Mouse (Mus musculus) forebrain, embryonic 14.5 days (tissue): ENCODE data around the gene Rgmb. TPM values are rescaled to one million over a fixed set of nuclear protein-coding genes. Genes with fewer than 3 reads are reported as not detected.

Source experiments
- ATAC-seq: fragments of 200-750 bp; cut with Nextera tagmentation; 2 replicates; pipeline ENCODE4 v1.8.0; 2017; ENCODE audit warnings: mild to moderate bottlenecking, moderate library complexity
- DNase-seq: peaks from one replicate; pipeline ENCODE4 v3.0.0-alpha.2; 2015; ENCODE audit warnings: low spot score
- H3K27ac ChIP-seq: fragments of 300-500 bp; sonication (generic); 2 replicates; pipeline ENCODE4 v1.5.1; 2014; ENCODE audit warnings: low read depth, mild to moderate bottlenecking, control low read depth, low read length, moderate library complexity
- H3K27me3 ChIP-seq: fragments of 300-500 bp; sonication (generic); replicated peaks from 2 replicates; pipeline ENCODE4 v1.6.1; 2014; ENCODE audit warnings: low read length, control low read depth, mixed read lengths; ENCODE audit not compliant: control insufficient read depth, insufficient read depth
- H3K36me3 ChIP-seq: fragments of 300-500 bp; sonication (generic); 2 replicates; pipeline ENCODE4 v1.6.1; 2014; ENCODE audit warnings: low read length, control low read depth; ENCODE audit not compliant: control insufficient read depth, insufficient read depth
- H3K4me1 ChIP-seq: fragments of 300-500 bp; sonication (generic); 2 replicates; pipeline ENCODE4 v1.6.1; 2014; ENCODE audit warnings: antibody characterized with exemption, low read length, control low read depth; ENCODE audit not compliant: control insufficient read depth, insufficient read depth
- H3K4me2 ChIP-seq: fragments of 300-500 bp; sonication (generic); 2 replicates; pipeline ENCODE4 v1.6.1; 2014; ENCODE audit warnings: mild to moderate bottlenecking, control low read depth, low read length
- H3K4me3 ChIP-seq: fragments of 300-500 bp; sonication (generic); 2 replicates; pipeline ENCODE4 v1.5.1; 2014; ENCODE audit warnings: low read depth, low read length, control low read depth
- H3K9ac ChIP-seq: fragments of 300-500 bp; sonication (generic); 2 replicates; pipeline ENCODE4 v1.6.1; 2014; ENCODE audit warnings: mild to moderate bottlenecking, low read length, control low read depth, moderate library complexity
- H3K9me3 ChIP-seq: fragments of 300-500 bp; sonication (generic); replicated peaks from 2 replicates; pipeline ENCODE4 v1.6.1; 2016; ENCODE audit warnings: low read length, control low read depth, mixed read lengths; ENCODE audit not compliant: control insufficient read depth
- WGBS: fragments of 180-500 bp; shearing (Covaris S2); extraction: QIAGEN DNeasy Blood & Tissue Kit; methylation state at CpG from one replicate; pipeline ENCODE4 v1.1.7; 2014; 5-methylcytosine and 5-hydroxymethylcytosine counted together
- polyA plus RNA-seq: library from polyadenylated mRNA; unstranded; fragments of >200 nt; fragmentation: Nextera tagmentation; extraction: Ambion mirVana; gene quantifications from 2 replicates; pipeline ENCODE4 v1.2.1, GENCODE M21; 2014

Gene Rgmb
- polyA plus RNA-seq, 1 experiment from 2014 or later, result 46.5 TPM

DNA sequence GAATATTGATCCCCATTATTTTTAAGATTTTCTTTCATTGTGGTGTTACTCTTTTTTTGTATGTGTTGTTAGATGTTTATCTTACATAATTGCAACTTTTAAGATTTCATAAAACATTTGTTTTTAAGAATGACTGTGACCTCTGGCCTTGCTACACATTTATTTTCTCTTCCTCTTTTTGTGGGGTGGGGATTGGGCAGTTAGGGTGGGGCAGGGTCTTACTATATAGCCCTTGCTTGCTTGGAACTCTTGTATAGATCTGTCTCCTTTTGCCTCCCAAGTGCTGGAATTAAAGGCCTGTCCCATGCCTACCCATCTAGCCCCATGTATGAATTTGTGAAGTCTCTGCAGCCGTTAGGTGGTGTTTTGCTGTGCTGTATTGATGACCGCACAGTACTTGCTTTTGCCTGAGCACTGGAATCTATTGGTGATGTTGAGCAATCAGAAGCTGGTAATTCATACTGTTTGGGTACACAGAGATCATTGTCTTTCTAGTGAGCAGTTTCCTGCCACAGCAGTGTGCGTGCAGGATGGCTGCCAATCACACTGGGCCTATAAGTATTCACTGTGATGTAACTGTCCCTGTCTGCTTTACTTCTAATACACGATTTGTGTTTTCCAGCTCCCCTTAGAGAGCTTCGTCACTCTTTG lies 56.1 kb downstream of the Rgmb start:
- ATAC-seq, result no peak

GRCm38 (mm10) chr17:15773956-15774355 lies 56.9 kb downstream of the Rgmb start:
- ATAC-seq, result no peak
- Histone ChIP-seq H3K9me3 (no peaks in the 10 kb centered on the region), H3K4me2 (no peak overlapping the region), H3K27me3 (no peaks in the 10 kb centered on the region), H3K36me3 (peaks cover 23% of the 10 kb centered on the region), H3K27ac (no peak overlapping the region), H3K4me1 (no peaks in the 10 kb centered on the region), H3K4me3 (no peak overlapping the region), H3K9ac (no peak overlapping the region)
- WGBS, result 87% methylated on average over 6 of the region's 6 CpGs
- DNase-seq, result no peak

More for the DNA sequence above, 56.1 kb downstream of the Rgmb start:
- Histone ChIP-seq H3K27me3 (no peaks in the 10 kb centered on the region), H3K4me2 (no peak overlapping the region), H3K9me3 (no peaks in the 10 kb centered on the region), H3K4me1 (no peaks in the 10 kb centered on the region), H3K27ac (no peak overlapping the region), H3K9ac (no peak overlapping the region), H3K4me3 (no peak overlapping the region), H3K36me3 (peaks cover 16% of the 10 kb centered on the region)
- WGBS, result 84% methylated on average over 5 of the region's 5 CpGs
- DNase-seq, result no peak

DNA sequence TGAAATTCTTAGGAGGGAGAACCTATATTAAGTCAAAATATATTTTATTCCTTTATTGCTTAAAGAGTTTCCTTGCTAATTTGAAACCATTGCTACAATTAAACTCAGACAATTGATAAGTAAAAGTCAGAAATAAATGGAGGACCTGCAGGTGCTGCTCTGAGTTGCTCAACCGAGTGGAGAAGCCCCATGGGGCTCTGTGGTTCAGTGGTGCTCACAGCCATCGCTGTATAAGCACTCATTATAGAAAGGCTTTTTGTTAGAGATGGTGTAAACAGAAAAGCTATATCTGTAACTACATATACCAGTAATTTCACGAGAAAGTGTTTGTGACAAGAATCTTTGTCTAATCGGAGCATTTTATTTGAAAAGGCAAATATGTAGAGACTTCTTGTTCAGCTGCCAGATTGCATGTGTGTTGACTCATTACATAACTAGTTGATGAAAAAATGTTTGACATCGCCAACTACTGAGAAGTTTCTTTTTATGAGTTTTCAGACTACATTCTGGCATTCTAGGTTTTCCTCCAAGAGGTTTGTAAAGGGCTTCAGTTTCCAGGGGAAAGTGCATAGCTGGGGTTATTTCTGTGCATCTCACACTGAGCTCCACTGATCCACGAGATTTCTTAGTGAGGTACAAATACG lies 61.6 kb downstream of the Rgmb start:
- no peak for DNase-seq
- H3K36me3 ChIP-seq, result peaks cover 61% of the 10 kb centered on the region
- 82% methylated on average over 7 of the region's 7 CpGs for WGBS

GRCm38 (mm10) chr17:15761191-15761590 lies 69.6 kb downstream of the Rgmb start:
- H3K4me1 ChIP-seq, result no peaks in the 10 kb centered on the region
- H3K9me3 ChIP-seq, result no peaks in the 10 kb centered on the region
- 91% methylated on average over 8 of the region's 8 CpGs for WGBS
- no peaks in the 10 kb centered on the region for H3K27me3 ChIP-seq
- ATAC-seq (no peak), DNase-seq (no peak)
- H3K4me2 ChIP-seq, result no peak overlapping the region
- no peak overlapping the region for H3K27ac ChIP-seq
- no peak overlapping the region for H3K4me3 ChIP-seq
- H3K36me3 ChIP-seq, result peaks cover 75% of the 10 kb centered on the region
- H3K9ac ChIP-seq, result no peak overlapping the region

More for the DNA sequence above, 61.6 kb downstream of the Rgmb start:
- no peak overlapping the region for H3K27ac ChIP-seq
- no peak overlapping the region for H3K4me2 ChIP-seq
- no peaks in the 10 kb centered on the region for H3K9me3 ChIP-seq
- H3K9ac ChIP-seq, result no peak overlapping the region
- no peaks in the 10 kb centered on the region for H3K4me1 ChIP-seq
- H3K4me3 ChIP-seq, result no peak overlapping the region
- H3K27me3 ChIP-seq, result no peaks in the 10 kb centered on the region
- ATAC-seq, result no peak

Other genes starting within 250 kb of the Rgmb start
- gene Chd1, start 126.1 kb downstream of the Rgmb start, polyA plus RNA-seq, result 17.2 and 21.5 TPM in 2 replicates